Mouse (Mus musculus) MEL (cell line): ENCODE results near the gene Pef1.

Experiments
- CTCF ChIP-seq, 3 experiments: IDR thresholded peaks in 2 of 3; conservative IDR thresholded peaks in 1 of 3; 2 replicates each; pipeline ENCODE4 v1.5.1; 2011 to 2012; ENCODE audit warnings: low read length in 3 of 3, low read depth in 2 of 3, mild to moderate bottlenecking in 2 of 3, improper control_type of control experiment in 1 of 3, inconsistent platforms in 1 of 3, mixed read lengths in 1 of 3, moderate library complexity in 1 of 3; ENCODE audit not compliant: control insufficient read depth in 1 of 3, insufficient read depth in 1 of 3, poor library complexity in 1 of 3, severe bottlenecking in 1 of 3
- EP300 ChIP-seq, 2 experiments: IDR thresholded peaks; 2 replicates each; pipeline ENCODE4 v1.6.1; 2011; ENCODE audit warnings: improper control_type of control experiment in 2 of 2, low read length in 2 of 2, low read depth in 1 of 2, mild to moderate bottlenecking in 1 of 2
- MYC ChIP-seq: IDR thresholded peaks from 2 replicates; pipeline ENCODE4 v1.6.1; 2011; ENCODE audit warnings: low read depth, mild to moderate bottlenecking, low read length, improper control_type of control experiment, moderate library complexity
- POLR2A ChIP-seq, 2 experiments: IDR thresholded peaks; 2 replicates each; pipeline ENCODE4 v1.6.1; 2011 to 2012; ENCODE audit warnings: low read length in 2 of 2, mild to moderate bottlenecking in 2 of 2, control low read depth in 1 of 2, improper control_type of control experiment in 1 of 2, low read depth in 1 of 2, moderate library complexity in 1 of 2; ENCODE audit not compliant: control insufficient read depth in 1 of 2, insufficient read depth in 1 of 2, poor library complexity in 1 of 2
- POLR2AphosphoS2 ChIP-seq: IDR thresholded peaks from 2 replicates; pipeline ENCODE4 v1.6.1; 2011; ENCODE audit warnings: low read length, improper control_type of control experiment
- POLR2AphosphoS5 ChIP-seq: IDR thresholded peaks from 2 replicates; pipeline ENCODE4 v1.6.1; 2012; ENCODE audit warnings: low read depth, borderline replicate concordance, mild to moderate bottlenecking, inconsistent platforms, low read length, moderate library complexity, mixed read lengths
- RCOR1 ChIP-seq: IDR thresholded peaks from 2 replicates; pipeline ENCODE4 v1.6.1; 2012; ENCODE audit warnings: low read depth, mild to moderate bottlenecking, inconsistent platforms, low read length, improper control_type of control experiment

DNA sequence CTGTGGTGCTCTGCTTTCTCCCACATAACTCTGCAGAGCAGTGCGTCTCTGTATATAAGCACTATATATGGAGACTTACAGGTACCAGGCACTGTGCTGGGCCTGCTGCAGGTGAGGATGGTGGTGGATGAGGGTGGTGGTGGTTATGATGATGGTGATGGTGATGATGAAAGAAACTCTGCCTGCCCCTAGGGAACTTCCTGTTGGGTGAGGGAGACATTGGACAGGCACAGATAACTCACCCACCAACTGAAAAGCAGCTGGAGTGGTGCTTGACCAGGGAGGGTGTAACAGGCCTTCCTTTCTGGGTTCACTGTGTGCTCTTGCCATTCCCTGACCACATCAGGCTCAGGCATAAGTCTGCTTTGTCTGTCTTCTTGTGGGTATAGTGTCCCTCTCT is 10.4 kb downstream of the Pef1 start:
- no peak for TF ChIP-seq POLR2A (IDR thresholded peaks at IDR 0.05; ENCODE audit: control insufficient read depth in 1 of 2, insufficient read depth in 1 of 2, low read depth in 1 of 2, low read length in 2 of 2, poor library complexity in 1 of 2)
- TF ChIP-seq CTCF (IDR thresholded peaks at IDR 0.05 in 2 of 3, conservative IDR thresholded peaks at IDR 0.05 in 1 of 3; ENCODE audit: control insufficient read depth in 1 of 3, insufficient read depth in 1 of 3, low read depth in 2 of 3, low read length in 3 of 3, poor library complexity in 1 of 3, severe bottlenecking in 1 of 3) = no peak
- TF ChIP-seq RCOR1 = no peak
- TF ChIP-seq POLR2AphosphoS2 = no peak
- TF ChIP-seq MYC = no peak
- TF ChIP-seq EP300 (IDR thresholded peaks at IDR 0.05; ENCODE audit: low read depth in 1 of 2, low read length in 2 of 2) = no peak
- no peak for TF ChIP-seq POLR2AphosphoS5
